Mouse (Mus musculus): ENCODE measurements around the gene Ubl4b. TPM values are rescaled to one million over a fixed set of nuclear protein-coding genes. Genes with fewer than 3 reads are reported as not detected.

Gene Ubl4b
- polyA plus RNA-seq, 1 experiment from 2014 or later, result not detected

GRCm38 (mm10) chr3:107559183-107559582 is 4.3 kb upstream of the Ubl4b start:
- Histone ChIP-seq H3K9me3 (ENCODE audit: control insufficient read depth, low read length) (no peaks in the 10 kb centered on the region), H3K27me3 (ENCODE audit: control insufficient read depth, insufficient read depth, low read length) (no peaks in the 10 kb centered on the region), H3K27ac (ENCODE audit: low read depth, low read length) (no peak overlapping the region), H3K9ac (ENCODE audit: low read length) (no peak overlapping the region), H3K4me1 (ENCODE audit: control insufficient read depth, insufficient read depth, low read length) (no peaks in the 10 kb centered on the region), H3K4me3 (ENCODE audit: low read depth, low read length) (no peak overlapping the region), H3K36me3 (ENCODE audit: control insufficient read depth, insufficient read depth, low read length) (no peaks in the 10 kb centered on the region), H3K4me2 (ENCODE audit: low read depth) (no peak overlapping the region)
- 14% methylated on average over 3 of the region's 3 CpGs for WGBS
- DNase-seq (ENCODE audit: low spot score), result peak; percentile 73
- ATAC-seq (ENCODE audit: insufficient read depth, low FRiP score, low TSS enrichment), result peak; percentile 73; the same call in 1 of the 2 replicates

- Histone ChIP-seq H3K27me3 (ENCODE audit: control insufficient read depth, insufficient read depth, low read length) (no peaks in the 10 kb centered on the region), H3K27ac (ENCODE audit: low read depth, low read length) (no peak overlapping the region), H3K4me2 (ENCODE audit: low read depth) (no peak overlapping the region), H3K4me1 (ENCODE audit: control insufficient read depth, insufficient read depth, low read length) (no peaks in the 10 kb centered on the region), H3K4me3 (ENCODE audit: low read depth, low read length) (no peak overlapping the region), H3K9ac (ENCODE audit: low read length) (no peak overlapping the region), H3K36me3 (ENCODE audit: control insufficient read depth, insufficient read depth, low read length) (no peaks in the 10 kb centered on the region), H3K9me3 (ENCODE audit: control insufficient read depth, low read length) (no peaks in the 10 kb centered on the region)
- ATAC-seq (ENCODE audit: insufficient read depth, low FRiP score, low TSS enrichment) (no peak), DNase-seq (ENCODE audit: low spot score) (no peak)
- 29% methylated on average over 3 of the region's 3 CpGs for WGBS
Observed at GRCm38 (mm10) chr3:107558740-107559139, 3.9 kb upstream of the Ubl4b start.

- H3K36me3 ChIP-seq (ENCODE audit: control insufficient read depth, insufficient read depth, low read length), result no peaks in the 10 kb centered on the region
- H3K9ac ChIP-seq (ENCODE audit: low read length), result no peak overlapping the region
- ATAC-seq (ENCODE audit: insufficient read depth, low FRiP score, low TSS enrichment) (no peak), DNase-seq (ENCODE audit: low spot score) (peak; percentile 77)
- peaks cover 2% of the 10 kb centered on the region for H3K4me1 ChIP-seq (ENCODE audit: control insufficient read depth, insufficient read depth, low read length)
- H3K4me2 ChIP-seq (ENCODE audit: low read depth), result no peak overlapping the region
- H3K4me3 ChIP-seq (ENCODE audit: low read depth, low read length), result no peak overlapping the region
- no peak overlapping the region for H3K27ac ChIP-seq (ENCODE audit: low read depth, low read length)
- 74% methylated on average over 17 of the region's 17 CpGs for WGBS
- no peaks in the 10 kb centered on the region for H3K9me3 ChIP-seq (ENCODE audit: control insufficient read depth, low read length)
- H3K27me3 ChIP-seq (ENCODE audit: control insufficient read depth, insufficient read depth, low read length), result no peaks in the 10 kb centered on the region
Observed at GRCm38 (mm10) chr3:107550409-107551049, 4.3 kb downstream of the Ubl4b start.

GRCm38 (mm10) chr3:107546956-107547355 is 7.9 kb downstream of the Ubl4b start:
- ATAC-seq (ENCODE audit: insufficient read depth, low FRiP score, low TSS enrichment), result no peak
- Histone ChIP-seq H3K4me2 (ENCODE audit: low read depth) (no peak overlapping the region), H3K9me3 (ENCODE audit: control insufficient read depth, low read length) (no peaks in the 10 kb centered on the region), H3K4me3 (ENCODE audit: low read depth, low read length) (no peak overlapping the region), H3K27ac (ENCODE audit: low read depth, low read length) (no peak overlapping the region), H3K27me3 (ENCODE audit: control insufficient read depth, insufficient read depth, low read length) (no peaks in the 10 kb centered on the region), H3K4me1 (ENCODE audit: control insufficient read depth, insufficient read depth, low read length) (peaks cover 5% of the 10 kb centered on the region), H3K9ac (ENCODE audit: low read length) (no peak overlapping the region), H3K36me3 (ENCODE audit: control insufficient read depth, insufficient read depth, low read length) (no peaks in the 10 kb centered on the region)
- WGBS, result 63% methylated on average over 2 of the region's 2 CpGs
- no peak for DNase-seq (ENCODE audit: low spot score)

GRCm38 (mm10) chr3:107545716-107546412 is 9.0 kb downstream of the Ubl4b start:
- Histone ChIP-seq H3K27ac (ENCODE audit: low read depth, low read length) (0 out of 2 replicates have a peak overlapping the region, but pooled peaks have one; percentile 4), H3K4me2 (ENCODE audit: low read depth) (no peak overlapping the region; the same call in 1 of the 2 replicates), H3K4me1 (ENCODE audit: control insufficient read depth, insufficient read depth, low read length) (peaks cover 5% of the 10 kb centered on the region), H3K27me3 (ENCODE audit: control insufficient read depth, insufficient read depth, low read length) (no peaks in the 10 kb centered on the region), H3K9ac (ENCODE audit: low read length) (no peak overlapping the region), H3K4me3 (ENCODE audit: low read depth, low read length) (no peak overlapping the region), H3K36me3 (ENCODE audit: control insufficient read depth, insufficient read depth, low read length) (no peaks in the 10 kb centered on the region), H3K9me3 (ENCODE audit: control insufficient read depth, low read length) (no peaks in the 10 kb centered on the region)
- ATAC-seq (ENCODE audit: insufficient read depth, low FRiP score, low TSS enrichment) (peak; percentile 92), DNase-seq (ENCODE audit: low spot score) (peak; percentile 58)
- 14% methylated on average over 10 of the region's 10 CpGs for WGBS

- Histone ChIP-seq H3K27ac (ENCODE audit: low read depth, low read length) (no peak overlapping the region), H3K9me3 (ENCODE audit: control insufficient read depth, low read length) (no peaks in the 10 kb centered on the region), H3K4me1 (ENCODE audit: control insufficient read depth, insufficient read depth, low read length) (peaks cover 5% of the 10 kb centered on the region), H3K4me2 (ENCODE audit: low read depth) (no peak overlapping the region), H3K36me3 (ENCODE audit: control insufficient read depth, insufficient read depth, low read length) (no peaks in the 10 kb centered on the region), H3K9ac (ENCODE audit: low read length) (no peak overlapping the region), H3K27me3 (ENCODE audit: control insufficient read depth, insufficient read depth, low read length) (no peaks in the 10 kb centered on the region), H3K4me3 (ENCODE audit: low read depth, low read length) (no peak overlapping the region)
- DNase-seq (ENCODE audit: low spot score) (no peak), ATAC-seq (ENCODE audit: insufficient read depth, low FRiP score, low TSS enrichment) (0 out of 2 replicates have a peak, but pooled peaks have one; percentile 3)
- WGBS, result 58% methylated on average over 5 of the region's 5 CpGs
Observed at GRCm38 (mm10) chr3:107545278-107545677, 9.6 kb downstream of the Ubl4b start.

GRCm38 (mm10) chr3:107543158-107544080 is 11.5 kb downstream of the Ubl4b start:
- H3K4me3 ChIP-seq (ENCODE audit: low read depth, low read length), result no peak overlapping the region
- no peak overlapping the region for H3K9ac ChIP-seq (ENCODE audit: low read length)
- peaks cover 5% of the 10 kb centered on the region for H3K4me1 ChIP-seq (ENCODE audit: control insufficient read depth, insufficient read depth, low read length)
- H3K36me3 ChIP-seq (ENCODE audit: control insufficient read depth, insufficient read depth, low read length), result no peaks in the 10 kb centered on the region
- 64% methylated on average over 8 of the region's 8 CpGs for WGBS
- no peak overlapping the region for H3K4me2 ChIP-seq (ENCODE audit: low read depth)
- H3K27ac ChIP-seq (ENCODE audit: low read depth, low read length), result no peak overlapping the region
- ATAC-seq (ENCODE audit: insufficient read depth, low FRiP score, low TSS enrichment) (no peak), DNase-seq (ENCODE audit: low spot score) (no peak)
- no peaks in the 10 kb centered on the region for H3K9me3 ChIP-seq (ENCODE audit: control insufficient read depth, low read length)
- no peaks in the 10 kb centered on the region for H3K27me3 ChIP-seq (ENCODE audit: control insufficient read depth, insufficient read depth, low read length)

GRCm38 (mm10) chr3:107542584-107542983 is 12.3 kb downstream of the Ubl4b start:
- ATAC-seq (ENCODE audit: insufficient read depth, low FRiP score, low TSS enrichment), result no peak
- no peak for DNase-seq (ENCODE audit: low spot score)
- H3K27me3 ChIP-seq (ENCODE audit: control insufficient read depth, insufficient read depth, low read length), result no peaks in the 10 kb centered on the region
- no peak overlapping the region for H3K4me3 ChIP-seq (ENCODE audit: low read depth, low read length)
- peaks cover 5% of the 10 kb centered on the region for H3K4me1 ChIP-seq (ENCODE audit: control insufficient read depth, insufficient read depth, low read length)
- no peak overlapping the region for H3K4me2 ChIP-seq (ENCODE audit: low read depth)
- H3K27ac ChIP-seq (ENCODE audit: low read depth, low read length), result no peak overlapping the region
- no peak overlapping the region for H3K9ac ChIP-seq (ENCODE audit: low read length)
- 60% methylated on average over 4 of the region's 4 CpGs for WGBS
- H3K9me3 ChIP-seq (ENCODE audit: control insufficient read depth, low read length), result no peaks in the 10 kb centered on the region
- H3K36me3 ChIP-seq (ENCODE audit: control insufficient read depth, insufficient read depth, low read length), result no peaks in the 10 kb centered on the region
